Mouse (Mus musculus): ENCODE measurements around the gene Unc45a.

Gene Unc45a

DNA sequence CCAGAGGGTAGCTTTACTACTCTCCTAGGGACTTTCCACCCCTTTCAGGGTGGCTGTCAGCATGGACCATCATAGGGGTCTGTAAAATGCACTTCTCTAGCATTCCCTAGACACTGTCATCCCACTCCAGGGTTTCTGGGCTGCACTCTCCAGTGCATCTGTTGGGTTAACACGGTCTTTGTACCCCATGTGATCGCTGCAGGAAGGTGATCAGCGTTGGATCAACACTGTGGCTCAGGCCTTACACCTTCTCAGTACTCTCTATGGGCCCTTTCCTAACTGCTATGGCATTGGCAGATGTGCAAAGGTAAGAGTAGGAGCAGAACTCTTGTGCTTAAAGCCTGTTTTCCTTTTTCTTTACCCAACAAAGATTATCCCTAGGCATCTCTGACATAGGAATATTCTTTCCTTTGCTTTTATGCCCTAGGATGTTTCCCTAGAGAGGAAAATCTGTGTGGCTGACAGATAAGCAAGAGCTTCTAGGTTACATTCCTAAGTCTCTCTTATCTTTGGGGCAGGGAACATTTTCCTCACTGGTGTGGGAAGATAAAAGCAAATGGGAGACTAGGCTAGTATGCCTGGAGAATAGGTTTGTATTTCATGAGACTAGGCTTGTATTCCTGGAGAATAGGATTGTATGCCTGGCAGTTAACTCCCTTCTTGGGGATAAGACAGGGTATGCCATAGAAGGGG lies 57.4 kb downstream of the Unc45a start:
- DNase-seq (ENCODE audit: low spot score) = no peak

DNA sequence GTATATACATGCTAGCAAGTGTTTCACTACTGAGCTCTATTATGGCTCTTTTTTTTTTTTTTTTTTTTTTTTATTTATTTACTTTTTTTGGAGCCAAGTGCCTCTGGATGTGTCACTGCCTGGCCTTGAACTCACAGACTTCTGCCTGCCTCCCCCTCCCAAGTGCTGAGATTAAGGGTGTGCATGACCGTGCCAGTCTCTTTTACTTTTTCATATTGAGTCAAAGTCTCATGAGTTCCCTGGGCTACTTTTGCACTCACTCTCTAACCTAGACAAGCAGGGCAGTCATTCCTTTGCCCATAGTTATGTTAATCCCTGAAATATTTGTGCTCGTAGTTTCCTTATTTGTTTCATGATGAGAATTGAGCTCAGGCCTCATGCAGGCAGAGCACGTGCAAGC lies 59.2 kb downstream of the Unc45a start:
- DNase-seq (ENCODE audit: low spot score) = no peak

DNA sequence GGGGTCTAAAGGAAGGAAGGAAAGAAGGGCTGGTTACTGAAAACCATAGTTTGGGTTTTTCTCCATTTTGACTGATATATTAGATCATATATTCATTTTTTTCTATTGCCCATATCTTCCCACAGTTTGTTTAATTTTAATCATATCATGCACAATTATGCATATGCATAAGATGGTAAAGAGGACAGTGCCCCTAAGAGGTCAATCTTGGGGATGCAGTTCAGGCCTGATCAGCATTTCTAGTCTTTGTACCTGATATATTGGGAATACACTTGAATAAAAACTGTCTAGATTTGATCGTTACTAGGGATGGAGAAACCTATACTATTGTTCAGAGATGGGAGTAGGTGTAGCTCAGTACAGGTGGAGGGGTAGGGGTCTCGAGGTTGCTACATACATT lies 59.8 kb downstream of the Unc45a start:
- no peak for DNase-seq (ENCODE audit: low spot score)

DNA sequence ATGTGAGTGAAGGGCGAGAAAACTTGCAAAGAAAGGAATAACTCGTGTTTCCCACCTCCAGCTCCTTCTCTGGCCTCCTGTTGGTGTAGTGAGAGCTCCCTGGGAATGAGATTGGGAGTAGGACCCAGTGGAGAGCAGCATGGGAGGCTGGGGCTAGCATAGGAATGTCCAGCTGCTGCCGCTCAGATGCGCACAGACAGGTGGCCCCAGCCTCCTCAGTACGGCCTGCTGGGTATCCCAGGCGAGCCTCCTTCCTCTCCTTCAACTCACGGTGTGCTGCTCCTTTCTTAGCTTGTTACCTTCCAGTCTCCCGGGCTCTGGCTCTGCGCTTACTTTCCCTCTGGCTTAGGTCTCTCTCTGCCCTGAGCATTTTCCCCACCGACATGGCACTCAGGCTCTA lies 60.8 kb downstream of the Unc45a start:
- no peak for DNase-seq (ENCODE audit: low spot score)

DNA sequence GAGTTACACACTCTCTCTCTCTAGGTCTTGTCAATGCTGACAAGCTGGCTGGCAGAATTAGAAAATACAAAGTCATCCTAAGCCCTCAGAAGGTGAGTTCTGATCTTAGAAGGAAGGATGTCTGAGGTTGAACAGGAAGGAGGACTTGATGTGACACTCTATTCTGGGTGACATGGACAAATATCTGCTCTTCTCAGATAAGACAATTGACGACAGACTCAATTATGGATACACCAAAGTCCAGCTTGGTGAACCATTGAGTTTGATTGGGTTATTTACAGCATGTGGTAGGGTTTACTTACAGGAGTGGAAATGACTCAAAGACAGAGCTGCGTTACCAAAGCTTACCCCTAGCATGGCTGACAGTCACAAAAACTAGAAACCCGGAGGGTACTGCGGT lies 64.4 kb downstream of the Unc45a start:
- no peak for DNase-seq (ENCODE audit: low spot score)

All from MN1 (cell line).